Mouse (Mus musculus) liver, embryonic 11.5 days (tissue): ENCODE data around the gene Lgi1. TPM values are rescaled to one million over a fixed set of nuclear protein-coding genes. Genes with fewer than 3 reads are reported as not detected.

ENCODE experiments used
- ATAC-seq: fragments of 200-750 bp; cut with Nextera tagmentation; replicated peaks from 2 replicates; pipeline ENCODE4 v1.8.0; 2017; ENCODE audit warnings: moderate number of reproducible peaks, mild to moderate bottlenecking, moderate TSS enrichment, moderate library complexity; ENCODE audit not compliant: low FRiP score
- DNase-seq: peaks from one replicate; pipeline ENCODE4 v3.0.0-alpha.2; 2017; ENCODE audit warnings: low spot score
- H3K27ac ChIP-seq: fragments of 300-500 bp; sonication (generic); 2 replicates; pipeline ENCODE4 v1.5.1; 2014; ENCODE audit warnings: mild to moderate bottlenecking, low read depth, low read length, control low read depth
- H3K27me3 ChIP-seq: fragments of 300-500 bp; sonication (generic); replicated peaks from 2 replicates; pipeline ENCODE4 v1.6.1; 2014; ENCODE audit warnings: low read length, mixed read lengths; ENCODE audit not compliant: control insufficient read depth, insufficient read depth
- H3K36me3 ChIP-seq: fragments of 300-500 bp; sonication (generic); 2 replicates; pipeline ENCODE4 v1.6.1; 2014; ENCODE audit warnings: mild to moderate bottlenecking, low read length, moderate library complexity, mixed read lengths; ENCODE audit not compliant: control insufficient read depth, insufficient read depth
- H3K4me1 ChIP-seq: fragments of 300-500 bp; sonication (generic); replicated peaks from 2 replicates; pipeline ENCODE4 v1.6.1; 2014; ENCODE audit warnings: low read length, mixed read lengths; ENCODE audit not compliant: control insufficient read depth, insufficient read depth
- H3K4me2 ChIP-seq: fragments of 300-500 bp; sonication (generic); 2 replicates; pipeline ENCODE4 v1.6.1; 2014; ENCODE audit warnings: mild to moderate bottlenecking, control low read depth, moderate library complexity
- H3K4me3 ChIP-seq: fragments of 300-500 bp; sonication (generic); 2 replicates; pipeline ENCODE4 v1.5.1; 2014; ENCODE audit warnings: low read depth, low read length, control low read depth
- H3K9ac ChIP-seq: fragments of 300-500 bp; sonication (generic); 2 replicates; pipeline ENCODE4 v1.6.1; 2014; ENCODE audit warnings: low read depth, low read length, control low read depth
- H3K9me3 ChIP-seq: fragments of 300-500 bp; sonication (generic); 2 replicates; pipeline ENCODE4 v1.6.1; 2016; ENCODE audit warnings: low read length, inconsistent platforms, mixed read lengths; ENCODE audit not compliant: control insufficient read depth
- WGBS: fragments of 180-500 bp; shearing (Covaris S2); extraction: QIAGEN DNeasy Blood & Tissue Kit; methylation state at CpG from one replicate; pipeline ENCODE4 v1.1.7; 2014; 5-methylcytosine and 5-hydroxymethylcytosine counted together
- polyA plus RNA-seq: library from polyadenylated mRNA; unstranded; fragments of >200 nt; fragmentation: Nextera tagmentation; extraction: Ambion mirVana; gene quantifications from 2 replicates; pipeline ENCODE4 v1.2.1, GENCODE M21; 2014

The Lgi1 gene
- polyA plus RNA-seq, 1 experiment from 2014 or later: 0.16 TPM

DNA sequence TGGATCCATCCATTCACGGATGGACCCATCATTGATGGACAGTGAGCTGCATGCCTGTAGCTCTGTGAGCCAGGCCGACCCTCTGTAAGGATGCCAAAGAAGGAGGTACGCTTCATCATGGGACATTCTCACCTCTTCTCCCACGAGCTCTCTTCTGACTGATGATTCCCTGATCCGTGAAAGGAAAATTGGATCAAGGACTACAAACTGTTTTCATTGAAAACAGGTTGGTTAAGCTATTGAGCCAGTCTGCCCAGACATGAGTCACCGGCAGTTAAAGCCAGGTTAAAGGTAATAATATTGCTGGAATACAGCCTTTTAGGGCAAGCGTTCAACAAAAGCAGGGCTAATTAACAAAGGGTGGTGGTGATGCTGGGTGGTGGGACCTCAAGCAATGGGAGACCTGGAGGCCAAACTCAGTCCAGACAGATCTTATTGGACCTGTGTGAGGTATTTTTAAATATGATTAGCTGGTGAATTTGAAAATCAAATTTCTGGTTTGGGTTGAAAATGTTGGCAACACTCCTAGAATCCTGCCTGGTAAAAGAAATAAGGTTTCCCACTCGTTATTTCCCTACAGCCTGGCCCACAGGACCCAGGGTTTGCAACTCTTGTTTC is 92.0 kb downstream of the Lgi1 start:
- 75% methylated on average over 8 of the region's 8 CpGs for WGBS
- DNase-seq (no peak), ATAC-seq (no peak)

GRCm38 (mm10) chr19:38357956-38358623 is 93.8 kb downstream of the Lgi1 start:
- Histone ChIP-seq H3K36me3 (no peaks in the 10 kb centered on the region), H3K4me1 (no peaks in the 10 kb centered on the region), H3K9me3 (no peaks in the 10 kb centered on the region), H3K27me3 (no peaks in the 10 kb centered on the region), H3K27ac (no peak overlapping the region), H3K9ac (no peak overlapping the region), H3K4me2 (no peak overlapping the region), H3K4me3 (no peak overlapping the region)
- WGBS: 63% methylated on average over 9 of the region's 9 CpGs
- ATAC-seq: no peak
- DNase-seq: no peak

More for the DNA sequence above, 92.0 kb downstream of the Lgi1 start:
- H3K4me2 ChIP-seq: no peak overlapping the region
- no peaks in the 10 kb centered on the region for H3K27me3 ChIP-seq
- H3K27ac ChIP-seq: no peak overlapping the region
- no peaks in the 10 kb centered on the region for H3K36me3 ChIP-seq
- H3K4me1 ChIP-seq: no peaks in the 10 kb centered on the region
- H3K9ac ChIP-seq: no peak overlapping the region
- no peak overlapping the region for H3K4me3 ChIP-seq
- no peaks in the 10 kb centered on the region for H3K9me3 ChIP-seq

GRCm38 (mm10) chr19:38359287-38359686 is 95.0 kb downstream of the Lgi1 start:
- no peak for ATAC-seq
- WGBS: 84% methylated on average over 1 of the region's 1 CpGs

More at GRCm38 (mm10) chr19:38359287-38359686, 95.0 kb downstream of the Lgi1 start:
- no peak for DNase-seq
- H3K4me1 ChIP-seq: no peaks in the 10 kb centered on the region
- H3K36me3 ChIP-seq: no peaks in the 10 kb centered on the region
- no peak overlapping the region for H3K4me2 ChIP-seq
- no peaks in the 10 kb centered on the region for H3K9me3 ChIP-seq
- no peaks in the 10 kb centered on the region for H3K27me3 ChIP-seq
- H3K4me3 ChIP-seq: no peak overlapping the region
- H3K9ac ChIP-seq: no peak overlapping the region
- H3K27ac ChIP-seq: no peak overlapping the region

Other genes starting within 250 kb of the Lgi1 start
- 3.0 and 4.4 TPM in 2 replicates for gene Myof, start 221.0 kb upstream of the Lgi1 start, polyA plus RNA-seq
- 16.0 and 16.7 TPM in 2 replicates for gene Cep55, start 209.5 kb upstream of the Lgi1 start, polyA plus RNA-seq
- gene Ffar4, start 167.5 kb upstream of the Lgi1 start, polyA plus RNA-seq: 1.1 TPM in 2 replicates
- gene Rbp4, start 139.3 kb upstream of the Lgi1 start, polyA plus RNA-seq: 1,416 and 1,448 TPM in 2 replicates
- 2.4 and 4.0 TPM in 2 replicates for gene Pde6c, start 131.8 kb upstream of the Lgi1 start, polyA plus RNA-seq
- gene Fra10ac1, start 40.4 kb upstream of the Lgi1 start, polyA plus RNA-seq: 35.0 and 35.9 TPM in 2 replicates
- 9.1 and 9.4 TPM in 2 replicates for gene Slc35g1, start 131.4 kb downstream of the Lgi1 start, polyA plus RNA-seq
- gene Plce1, start 216.6 kb downstream of the Lgi1 start, polyA plus RNA-seq: 1.1 and 1.9 TPM in 2 replicates